Mouse (Mus musculus) urinary bladder, postnatal 25 days (tissue): ENCODE measurements at regions not wholly inside any gene's neighbourhood (a gene's known extent, or its start where the extent isn't known, plus 50 kb on each side); places are given as distances from the start of the nearest gene placed in this dataset.
A peak's percentile ranks its signal among the peaks of the same experiment; 100 is the strongest.

Experiments used
- DNase-seq: peaks from one replicate; pipeline ENCODE4 v3.0.0; 2022; ENCODE audit warnings: low spot score

DNA sequence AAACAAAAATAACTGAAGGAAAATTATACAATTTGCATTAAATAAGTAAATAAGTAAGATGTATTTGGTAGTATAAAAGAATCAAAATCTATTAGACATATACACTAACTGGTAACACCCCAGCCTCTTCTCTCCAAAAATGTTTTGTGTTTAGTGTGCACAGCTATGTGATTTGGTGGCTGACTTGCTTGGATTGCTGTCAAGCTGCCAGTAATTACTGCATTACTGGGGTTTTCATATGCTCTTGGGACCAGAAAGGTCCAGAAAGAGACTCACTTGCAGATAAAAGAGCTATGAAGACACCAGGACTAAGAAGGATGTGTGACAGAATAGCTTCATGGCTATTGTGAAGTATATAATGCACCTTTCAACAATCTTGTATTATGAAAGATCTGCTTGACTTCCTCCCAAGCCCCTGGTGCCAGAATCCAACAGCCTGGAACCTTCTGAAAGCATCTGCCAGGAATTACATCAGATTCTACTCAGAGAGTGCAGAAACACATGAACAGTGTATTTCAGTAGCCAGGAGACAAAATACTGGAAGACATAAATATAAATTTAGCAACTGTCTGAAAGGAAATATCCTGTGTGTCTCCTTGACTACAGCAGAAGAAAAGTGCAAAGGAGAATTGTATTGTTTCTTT, 5132.6 kb downstream of the 9330182O14Rik start:
- DNase-seq = peak; percentile 4

- no peak for DNase-seq
These were observed 5139.5 kb downstream of the 9330182O14Rik start for GRCm38 (mm10) chr15:45273677-45274076.

- no peak for DNase-seq
These were observed 5187.5 kb downstream of the 9330182O14Rik start for GRCm38 (mm10) chr15:45321628-45322027.

- no peak for DNase-seq
These were observed 5216.3 kb downstream of the 9330182O14Rik start for GRCm38 (mm10) chr15:45350496-45350895.
